Comparison of ENCODE assay signal across 12 mouse cellular contexts in the genomic region with DNA sequence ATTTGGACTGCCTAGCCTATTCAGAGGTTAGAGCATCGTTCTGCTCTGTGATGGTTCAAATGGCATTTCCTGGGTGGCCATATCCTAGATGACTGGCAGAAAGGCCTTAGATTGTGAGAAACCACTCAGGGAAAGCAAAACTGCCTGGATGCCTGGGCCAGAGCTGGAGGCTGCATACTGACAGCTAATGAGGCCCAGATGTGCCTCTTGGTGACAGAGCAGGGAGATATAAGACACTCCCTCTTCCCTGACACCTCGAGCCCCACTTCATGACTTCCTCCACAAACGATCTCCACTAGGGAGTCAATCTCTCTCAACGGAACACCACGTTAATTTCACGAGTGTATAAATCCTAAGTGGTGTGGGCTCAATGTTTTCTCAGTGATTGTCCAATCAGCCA.
DNase-seq lines count a peak whose midpoint lies in the region; ATAC-seq and TF ChIP-seq lines count a peak whose summit lies in the region.
"Had no signal": no experiment of that assay in that cellular context is flagged by ENCODE, and none has a peak within 500 bp of the region (broad histone marks: within the 10 kb centered on the region; RNA-seq: fewer than 3 reads in every experiment).

No protein-coding gene starts in this region.

- no peak for ATAC-seq in intestine, embryonic 14.5 days (replicated peaks; ENCODE audit: low FRiP score, low TSS enrichment, low read depth)
- no peak for ATAC-seq in intestine, embryonic 16.5 days
- no peak for ATAC-seq in embryonic facial prominence, embryonic 11.5 days (replicated peaks; ENCODE audit: insufficient number of reproducible peaks, low FRiP score, low TSS enrichment, low read depth)
- 0 out of 2 replicates have a peak, but pooled peaks have one; percentile 31 for ATAC-seq in limb, embryonic 14.5 days (ENCODE audit: low FRiP score, low read depth)

- H3K27ac ChIP-seq in intestine, embryonic 14.5 days (ENCODE audit: low read depth), result peak overlapping the region; percentile 57; the same call in 1 of the 2 replicates
- H3K27ac ChIP-seq in intestine, embryonic 16.5 days (ENCODE audit: low read length), result no peak overlapping the region
- H3K27ac ChIP-seq in embryonic facial prominence, embryonic 11.5 days (replicated peaks; ENCODE audit: low read depth, low read length), result no peak overlapping the region; the same call in 1 of the 2 replicates
- peak overlapping the region; percentile 75 for H3K27ac ChIP-seq in limb, embryonic 14.5 days (replicated peaks; ENCODE audit: low read depth, low read length)
- H3K27ac ChIP-seq: liver, embryonic 14.5 days had no signal

- no peaks in the 10 kb centered on the region for H3K9me3 ChIP-seq in intestine, embryonic 14.5 days (ENCODE audit: control insufficient read depth, low read length)
- H3K9me3 ChIP-seq in intestine, embryonic 16.5 days (ENCODE audit: control insufficient read depth, low read length), result no peaks in the 10 kb centered on the region
- H3K9me3 ChIP-seq in embryonic facial prominence, embryonic 11.5 days (replicated peaks; ENCODE audit: control insufficient read depth, low read length), result no peaks in the 10 kb centered on the region
- H3K9me3 ChIP-seq in limb, embryonic 14.5 days (ENCODE audit: control insufficient read depth, low read length), result no peaks in the 10 kb centered on the region
- H3K9me3 ChIP-seq: heart, embryonic 12.5 days had no signal

- no peak for DNase-seq in intestine, embryonic 14.5 days (ENCODE audit: low spot score)
- DNase-seq in adipocyte (ENCODE audit: low spot score), result peak; percentile 29
- DNase-seq in embryonic facial prominence, embryonic 11.5 days (ENCODE audit: low spot score), result peak; percentile 80
- DNase-seq in limb, embryonic 14.5 days (ENCODE audit: low spot score), result peak; percentile 67
- DNase-seq in spleen, postnatal 4 days (ENCODE audit: low spot score in 2 of 2), result no peak
- DNase-seq in retina, embryonic 14.5 days (ENCODE audit: low spot score), result no peak
- DNase-seq: kidney, postnatal 10 days had no signal

- no peak for TF ChIP-seq POLR2A in limb, embryonic 14.5 days (IDR thresholded peaks at IDR 0.05; ENCODE audit: borderline replicate concordance, extremely low read depth, insufficient read depth, insufficient read length)

- no peaks in the 10 kb centered on the region for H3K27me3 ChIP-seq in intestine, embryonic 14.5 days (replicated peaks; ENCODE audit: control insufficient read depth, insufficient read depth, low read length)
- H3K27me3 ChIP-seq in intestine, embryonic 16.5 days (replicated peaks; ENCODE audit: control insufficient read depth, insufficient read depth, low read length), result no peaks in the 10 kb centered on the region
- H3K27me3 ChIP-seq in embryonic facial prominence, embryonic 11.5 days (ENCODE audit: control insufficient read depth, insufficient read depth, low read length), result no peaks in the 10 kb centered on the region
- no peaks in the 10 kb centered on the region for H3K27me3 ChIP-seq in limb, embryonic 14.5 days (ENCODE audit: control insufficient read depth, insufficient read depth, low read length)
- H3K27me3 ChIP-seq: CH12.LX; heart, embryonic 12.5 days had no signal

- H3K4me3 ChIP-seq in intestine, embryonic 14.5 days (ENCODE audit: low read depth, low read length), result no peak overlapping the region
- H3K4me3 ChIP-seq in intestine, embryonic 16.5 days (ENCODE audit: low read length), result no peak overlapping the region
- no peak overlapping the region for H3K4me3 ChIP-seq in embryonic facial prominence, embryonic 11.5 days (ENCODE audit: low read depth, low read length)
- no peak overlapping the region for H3K4me3 ChIP-seq in limb, embryonic 14.5 days (replicated peaks; ENCODE audit: low read length)
- H3K4me3 ChIP-seq: heart, embryonic 12.5 days; myocyte had no signal

- no peak overlapping the region for H3K9ac ChIP-seq in intestine, embryonic 14.5 days (ENCODE audit: low read length)
- no peak overlapping the region for H3K9ac ChIP-seq in intestine, embryonic 16.5 days (ENCODE audit: low read depth, low read length)
- H3K9ac ChIP-seq in embryonic facial prominence, embryonic 11.5 days (replicated peaks; ENCODE audit: low read length), result no peak overlapping the region
- H3K9ac ChIP-seq in limb, embryonic 14.5 days (ENCODE audit: low read depth, low read length, severe bottlenecking), result no peak overlapping the region
- H3K9ac ChIP-seq: heart, embryonic 12.5 days; liver, embryonic 14.5 days had no signal

- H3K36me3 ChIP-seq in intestine, embryonic 14.5 days (ENCODE audit: control insufficient read depth, insufficient read depth, low read length), result no peaks in the 10 kb centered on the region
- no peaks in the 10 kb centered on the region for H3K36me3 ChIP-seq in intestine, embryonic 16.5 days (ENCODE audit: control insufficient read depth, insufficient read depth, low read length)
- no peaks in the 10 kb centered on the region for H3K36me3 ChIP-seq in embryonic facial prominence, embryonic 11.5 days (replicated peaks; ENCODE audit: control insufficient read depth, insufficient read depth, low read depth, low read length)
- H3K36me3 ChIP-seq in limb, embryonic 14.5 days (ENCODE audit: control insufficient read depth, insufficient read depth, low read length), result no peaks in the 10 kb centered on the region
- H3K36me3 ChIP-seq: heart, embryonic 12.5 days had no signal

- peaks cover 27% of the 10 kb centered on the region for H3K4me1 ChIP-seq in intestine, embryonic 14.5 days (replicated peaks; ENCODE audit: control insufficient read depth, insufficient read depth, low read length)
- H3K4me1 ChIP-seq in intestine, embryonic 16.5 days (ENCODE audit: control insufficient read depth, insufficient read depth, low read length), result peaks cover 7% of the 10 kb centered on the region
- peaks cover 3% of the 10 kb centered on the region for H3K4me1 ChIP-seq in embryonic facial prominence, embryonic 11.5 days (ENCODE audit: control insufficient read depth, insufficient read depth, low read length)
- peaks cover 61% of the 10 kb centered on the region for H3K4me1 ChIP-seq in limb, embryonic 14.5 days (ENCODE audit: control insufficient read depth, insufficient read depth, low read length)

- no peak overlapping the region for H3K4me2 ChIP-seq in intestine, embryonic 14.5 days (ENCODE audit: low read length)
- H3K4me2 ChIP-seq in intestine, embryonic 16.5 days (ENCODE audit: low read depth, low read length), result no peak overlapping the region
- H3K4me2 ChIP-seq in embryonic facial prominence, embryonic 11.5 days (ENCODE audit: low read depth, low read length), result no peak overlapping the region
- H3K4me2 ChIP-seq in limb, embryonic 14.5 days (replicated peaks; ENCODE audit: low read depth, low read length, severe bottlenecking), result no peak overlapping the region
- H3K4me2 ChIP-seq: heart, embryonic 12.5 days had no signal

- WGBS in intestine, embryonic 14.5 days, result 27% methylated on average over 6 of the region's 6 CpGs
- 33% methylated on average over 6 of the region's 6 CpGs for WGBS in intestine, embryonic 16.5 days
- WGBS in embryonic facial prominence, embryonic 11.5 days, result 20% methylated on average over 6 of the region's 6 CpGs
- 17% methylated on average over 6 of the region's 6 CpGs for WGBS in limb, embryonic 14.5 days

Comparison
In these comparisons a context has a peak if more than half of its experiments do, and no peak if none do; other contexts are left out.
1. H3K27ac ChIP-seq: peak in intestine, embryonic 14.5 days (single experiment) and limb, embryonic 14.5 days (single experiment); none in intestine, embryonic 16.5 days (single experiment) and embryonic facial prominence, embryonic 11.5 days (single experiment).
2. DNase-seq: peak in adipocyte (single experiment), embryonic facial prominence, embryonic 11.5 days (single experiment) and limb, embryonic 14.5 days (single experiment); none in intestine, embryonic 14.5 days (single experiment), spleen, postnatal 4 days (0 of 2) and retina, embryonic 14.5 days (single experiment).